ENCODE assay signal across 10 mouse cellular contexts in the genomic region with DNA sequence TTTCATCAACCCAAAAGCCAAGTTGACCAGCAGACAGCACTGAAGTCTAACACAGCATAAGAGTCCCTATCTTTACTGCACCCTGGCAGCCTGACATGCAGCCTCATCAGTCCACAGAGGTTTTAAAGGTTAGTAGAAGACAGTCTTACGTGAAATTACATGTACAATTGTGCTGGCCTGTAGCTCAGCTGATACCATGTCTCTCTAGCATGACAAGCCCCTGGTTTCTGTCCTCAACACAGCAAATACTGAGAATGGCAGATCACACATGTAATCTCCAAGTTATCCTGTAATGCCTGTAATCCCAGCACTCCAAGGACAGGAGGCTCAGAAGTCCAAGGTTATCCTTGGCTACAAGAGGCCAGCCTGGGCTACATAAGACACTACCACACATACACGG. TPM values are rescaled to one million over a fixed set of nuclear protein-coding genes. Genes with fewer than 3 reads are reported as not detected.
DNase-seq lines count a peak whose midpoint lies in the region; ATAC-seq and TF ChIP-seq lines count a peak whose summit lies in the region.
"Had no signal": no experiment of that assay in that cellular context is flagged by ENCODE, and none has a peak within 500 bp of the region (broad histone marks: within the 10 kb centered on the region; RNA-seq: fewer than 3 reads in every experiment).

No protein-coding gene starts in this region.

- no peaks in the 10 kb centered on the region for H3K36me3 ChIP-seq in lung, embryonic 14.5 days (ENCODE audit: insufficient read depth)
- H3K36me3 ChIP-seq in erythroblast, embryonic 14.5 days (ENCODE audit: control insufficient read depth): peaks cover 47% of the 10 kb centered on the region
- H3K36me3 ChIP-seq in limb, embryonic 10.5 days: no peaks in the 10 kb centered on the region
- no peaks in the 10 kb centered on the region for H3K36me3 ChIP-seq in neural tube, embryonic 13.5 days

- H3K4me2 ChIP-seq in lung, embryonic 14.5 days: peak overlapping the region; percentile 62
- peak overlapping the region; percentile 89 for H3K4me2 ChIP-seq in neural tube, embryonic 13.5 days

- no peak for DNase-seq in lung, embryonic 14.5 days
- DNase-seq in lung, postnatal 25 days (ENCODE audit: low spot score): no peak
- DNase-seq in limb, embryonic 10.5 days (ENCODE audit: low spot score): no peak
- no peak for DNase-seq in natural killer cell, adult 2 months (ENCODE audit: low spot score in 2 of 2)
- no peak for DNase-seq in cerebellum, adult 8-10 months
- DNase-seq in layer of hippocampus, adult 18-20 months (ENCODE audit: low spot score in 2 of 2): no peak
- DNase-seq: right cerebral cortex, adult 18-20 months had no signal

- no peak for TF ChIP-seq CTCF in lung, embryonic 14.5 days (IDR thresholded peaks at IDR 0.05; ENCODE audit: low read depth)

- no peaks in the 10 kb centered on the region for H3K9me3 ChIP-seq in lung, embryonic 14.5 days (ENCODE audit: low read depth, low read length)
- peaks cover 7% of the 10 kb centered on the region for H3K9me3 ChIP-seq in erythroblast, embryonic 14.5 days (ENCODE audit: control insufficient read depth, low read length)
- no peaks in the 10 kb centered on the region for H3K9me3 ChIP-seq in limb, embryonic 10.5 days (replicated peaks)
- H3K9me3 ChIP-seq in neural tube, embryonic 13.5 days: no peaks in the 10 kb centered on the region

- WGBS in lung, embryonic 14.5 days: 37% methylated on average over 2 of the region's 2 CpGs
- WGBS in limb, embryonic 10.5 days: 67% methylated on average over 2 of the region's 2 CpGs
- WGBS in neural tube, embryonic 13.5 days: 50% methylated on average over 2 of the region's 2 CpGs

- H3K4me1 ChIP-seq in lung, embryonic 14.5 days (ENCODE audit: insufficient read depth): peaks cover 17% of the 10 kb centered on the region
- H3K4me1 ChIP-seq in erythroblast, embryonic 14.5 days (ENCODE audit: control insufficient read depth): peaks cover 68% of the 10 kb centered on the region
- H3K4me1 ChIP-seq in limb, embryonic 10.5 days: peaks cover 64% of the 10 kb centered on the region
- H3K4me1 ChIP-seq in neural tube, embryonic 13.5 days (replicated peaks): peaks cover 88% of the 10 kb centered on the region

- H3K4me3 ChIP-seq in lung, embryonic 14.5 days (ENCODE audit: low read depth, low read length): peak overlapping the region; percentile 95
- peak overlapping the region; percentile 90 for H3K4me3 ChIP-seq in erythroblast, embryonic 14.5 days (replicated peaks)
- peak overlapping the region; percentile 94 for H3K4me3 ChIP-seq in limb, embryonic 10.5 days
- peak overlapping the region; percentile 79 for H3K4me3 ChIP-seq in neural tube, embryonic 13.5 days

- H3K27ac ChIP-seq in lung, embryonic 14.5 days (ENCODE audit: low read depth): no peak overlapping the region
- H3K27ac ChIP-seq in limb, embryonic 10.5 days: no peak overlapping the region
- H3K27ac ChIP-seq in neural tube, embryonic 13.5 days (replicated peaks): peak overlapping the region; percentile 87

- peaks cover 19% of the 10 kb centered on the region for H3K27me3 ChIP-seq in lung, embryonic 14.5 days (ENCODE audit: insufficient read depth, low read length)
- peaks cover 33% of the 10 kb centered on the region for H3K27me3 ChIP-seq in erythroblast, embryonic 14.5 days (ENCODE audit: control insufficient read depth)
- peaks cover 31% of the 10 kb centered on the region for H3K27me3 ChIP-seq in limb, embryonic 10.5 days (ENCODE audit: low read depth, poor library complexity, severe bottlenecking)
- peaks cover 11% of the 10 kb centered on the region; the same call in 1 of the 2 replicates for H3K27me3 ChIP-seq in neural tube, embryonic 13.5 days
- H3K27me3 ChIP-seq: Patski had no signal

- peak overlapping the region; percentile 85 for H3K9ac ChIP-seq in lung, embryonic 14.5 days
- H3K9ac ChIP-seq in neural tube, embryonic 13.5 days: peak overlapping the region; percentile 83

- ATAC-seq in lung, embryonic 14.5 days (ENCODE audit: insufficient read depth): no peak
- ATAC-seq in neural tube, embryonic 13.5 days (ENCODE audit: low read depth): no peak

RNA-seq across cellular contexts. Expression of gene Racgap1, which starts 1.2 kb away (rescaled TPM):
- 153 and 157 TPM in 2 replicates for polyA plus RNA-seq in lung, embryonic 14.5 days (2014; fragmentation: Nextera tagmentation; extraction: Ambion mirVana)
- 2.5 and 4.0 TPM in 2 replicates for polyA plus RNA-seq in erythroblast, embryonic 14.5 days (2012)
- polyA plus RNA-seq in limb, embryonic 10.5 days (2016; fragmentation: Nextera tagmentation; extraction: Ambion mirVana): 128 and 138 TPM in 2 replicates
- 130 and 133 TPM in 2 replicates for polyA plus RNA-seq in neural tube, embryonic 13.5 days (2015; fragmentation: Nextera tagmentation; extraction: Ambion mirVana)
- 1 to 10 TPM; 3.8 to 6.8 TPM for total RNA-seq in layer of hippocampus, adult 18-20 months (2021)

RNA-seq across cellular contexts. Expression of gene Asic1, which starts 19.9 kb away (rescaled TPM):
- 0.54 and 0.83 TPM in 2 replicates for polyA plus RNA-seq in lung, embryonic 14.5 days (2014; fragmentation: Nextera tagmentation; extraction: Ambion mirVana)
- not detected in 2 replicates for polyA plus RNA-seq in erythroblast, embryonic 14.5 days (2012)
- polyA plus RNA-seq in limb, embryonic 10.5 days (2016; fragmentation: Nextera tagmentation; extraction: Ambion mirVana): 1.1 TPM in 2 replicates
- 76.0 and 77.8 TPM in 2 replicates for polyA plus RNA-seq in neural tube, embryonic 13.5 days (2015; fragmentation: Nextera tagmentation; extraction: Ambion mirVana)
- 10 to 100 TPM; 29.6 to 36.9 TPM for total RNA-seq in layer of hippocampus, adult 18-20 months (2021)

RNA-seq across cellular contexts. Expression of gene Aqp6, which starts 49.1 kb away (rescaled TPM):
- not detected in 2 replicates for polyA plus RNA-seq in lung, embryonic 14.5 days (2014; fragmentation: Nextera tagmentation; extraction: Ambion mirVana)
- polyA plus RNA-seq in erythroblast, embryonic 14.5 days (2012): not detected in 2 replicates
- not detected in 2 replicates for polyA plus RNA-seq in limb, embryonic 10.5 days (2016; fragmentation: Nextera tagmentation; extraction: Ambion mirVana)
- 3.5 and 3.6 TPM in 2 replicates for polyA plus RNA-seq in neural tube, embryonic 13.5 days (2015; fragmentation: Nextera tagmentation; extraction: Ambion mirVana)
- not detected for total RNA-seq in layer of hippocampus, adult 18-20 months (2021)
- polyA plus RNA-seq: Patski had no signal

RNA-seq across cellular contexts. Expression of gene Smarcd1, which starts 51.6 kb away (rescaled TPM):
- polyA plus RNA-seq in lung, embryonic 14.5 days (2014; fragmentation: Nextera tagmentation; extraction: Ambion mirVana): 52.5 and 63.5 TPM in 2 replicates
- polyA plus RNA-seq in erythroblast, embryonic 14.5 days (2012): 1.9 and 2.0 TPM in 2 replicates
- 84.0 and 85.8 TPM in 2 replicates for polyA plus RNA-seq in limb, embryonic 10.5 days (2016; fragmentation: Nextera tagmentation; extraction: Ambion mirVana)
- 117 and 134 TPM in 2 replicates for polyA plus RNA-seq in neural tube, embryonic 13.5 days (2015; fragmentation: Nextera tagmentation; extraction: Ambion mirVana)
- total RNA-seq in layer of hippocampus, adult 18-20 months (2021): 100 to 1,000 TPM; 108 to 109 TPM

RNA-seq across cellular contexts. Expression of gene Gm17349, which starts 55.0 kb away (rescaled TPM):
- polyA plus RNA-seq in lung, embryonic 14.5 days (2014; fragmentation: Nextera tagmentation; extraction: Ambion mirVana): not detected in 2 replicates
- 0.25 TPM in 1 of 2 replicates, not detected in the other for polyA plus RNA-seq in erythroblast, embryonic 14.5 days (2012)
- not detected in 2 replicates for polyA plus RNA-seq in limb, embryonic 10.5 days (2016; fragmentation: Nextera tagmentation; extraction: Ambion mirVana)
- not detected in 2 replicates for polyA plus RNA-seq in neural tube, embryonic 13.5 days (2015; fragmentation: Nextera tagmentation; extraction: Ambion mirVana)
- 1 to 10 TPM; 5.0 to 8.7 TPM for total RNA-seq in layer of hippocampus, adult 18-20 months (2021)
- polyA plus RNA-seq: Patski had no signal

Comparison
In these comparisons a context has a peak if more than half of its experiments do, and no peak if none do; other contexts are left out.
1. RNA of gene Racgap1, which starts 1.2 kb away (polyA plus RNA-seq): 153 to 157 TPM in lung, embryonic 14.5 days, 128 to 138 TPM in limb, embryonic 10.5 days and 130 to 133 TPM in neural tube, embryonic 13.5 days; 2.5 to 4.0 TPM in erythroblast, embryonic 14.5 days; every median in the first group is over 10 times any median in the second.
2. RNA of gene Asic1, which starts 19.9 kb away (polyA plus RNA-seq): 76.0 to 77.8 TPM in neural tube, embryonic 13.5 days; 1.1 TPM in limb, embryonic 10.5 days, 0.54 to 0.83 TPM in lung, embryonic 14.5 days and not detected in erythroblast, embryonic 14.5 days; every median in the first group is over 10 times any median in the second.
3. Peak in every context shown above with its lines, with median percentiles within 50 percentile points of each other: H3K4me3 ChIP-seq.